Mouse (Mus musculus) MEL (cell line): ENCODE measurements at regions not wholly inside any gene's neighbourhood (a gene's known extent, or its start where the extent isn't known, plus 50 kb on each side); places are given as distances from the start of the nearest gene placed in this dataset.

Source experiments
- DNase-seq: peaks from one replicate; pipeline ENCODE4 v3.0.0; 2011; ENCODE audit warnings: low read depth, low spot score
- H3K27ac ChIP-seq: 2 replicates; pipeline ENCODE4 v1.5.1; 2012; ENCODE audit warnings: low read depth, mild to moderate bottlenecking, control low read depth, low read length, moderate library complexity; ENCODE audit not compliant: control insufficient read depth
- H3K27me3 ChIP-seq, 2 experiments: fragments of 150-350 bp in 1 of 2; sonication (generic) in 1 of 2; 2 replicates each; pipeline ENCODE4 v1.6.1; 2012; ENCODE audit warnings: low read length in 2 of 2, mild to moderate bottlenecking in 2 of 2, improper control_type of control experiment in 1 of 2, moderate library complexity in 1 of 2; ENCODE audit not compliant: insufficient read depth in 2 of 2, control insufficient read depth in 1 of 2
- H3K36me3 ChIP-seq, 2 experiments: 2 replicates each; pipeline ENCODE4 v1.6.1; 2012 to 2014; ENCODE audit warnings: low read length in 2 of 2, improper control_type of control experiment in 1 of 2, inconsistent platforms in 1 of 2, mild to moderate bottlenecking in 1 of 2; ENCODE audit not compliant: insufficient read depth in 2 of 2, control insufficient read depth in 1 of 2
- H3K4me1 ChIP-seq, 2 experiments: fragments of 150-350 bp in 1 of 2; sonication (generic) in 1 of 2; 2 replicates each; pipeline ENCODE4 v1.6.1; 2012; ENCODE audit warnings: low read length in 2 of 2, improper control_type of control experiment in 1 of 2, mild to moderate bottlenecking in 1 of 2; ENCODE audit not compliant: insufficient read depth in 2 of 2, control insufficient read depth in 1 of 2
- H3K4me3 ChIP-seq, 2 experiments: fragments of 150-350 bp in 1 of 2; sonication (generic) in 1 of 2; 2 replicates each; pipeline ENCODE4 v1.5.1; 2012; ENCODE audit warnings: low read depth in 2 of 2, low read length in 2 of 2, mild to moderate bottlenecking in 2 of 2, moderate library complexity in 2 of 2, control low read depth in 1 of 2, improper control_type of control experiment in 1 of 2; ENCODE audit not compliant: control insufficient read depth in 1 of 2, insufficient read depth in 1 of 2
- H3K79me2 ChIP-seq: 2 replicates; pipeline ENCODE4 v1.6.1; 2012; ENCODE audit warnings: mild to moderate bottlenecking, low read length, moderate library complexity; ENCODE audit not compliant: control insufficient read depth, poor library complexity, insufficient read depth
- H3K9ac ChIP-seq: 2 replicates; pipeline ENCODE4 v1.6.1; 2012; ENCODE audit warnings: low read depth, mild to moderate bottlenecking, control low read depth, low read length, moderate library complexity; ENCODE audit not compliant: control insufficient read depth, poor library complexity, severe bottlenecking
- H3K9me3 ChIP-seq: fragments of 150-350 bp; sonication (generic); replicated peaks from 2 replicates; pipeline ENCODE4 v1.6.1; 2012; ENCODE audit warnings: mild to moderate bottlenecking, low read length, improper control_type of control experiment, moderate library complexity; ENCODE audit not compliant: insufficient read depth
- BHLHE40 ChIP-seq: IDR thresholded peaks from 2 replicates; pipeline ENCODE4 v1.6.1; 2012; ENCODE audit warnings: low read depth, mild to moderate bottlenecking, inconsistent platforms, low read length, improper control_type of control experiment, borderline replicate concordance
- CHD1 ChIP-seq: IDR thresholded peaks from 2 replicates; pipeline ENCODE4 v1.6.1; 2012; ENCODE audit warnings: low read depth, mild to moderate bottlenecking, inconsistent platforms, low read length, improper control_type of control experiment
- CHD2 ChIP-seq: IDR thresholded peaks from 2 replicates; pipeline ENCODE4 v1.6.1; 2011; ENCODE audit warnings: low read length, improper control_type of control experiment
- EP300 ChIP-seq, 2 experiments: IDR thresholded peaks; 2 replicates each; pipeline ENCODE4 v1.6.1; 2011; ENCODE audit warnings: improper control_type of control experiment in 2 of 2, low read length in 2 of 2, low read depth in 1 of 2, mild to moderate bottlenecking in 1 of 2
- KAT2A ChIP-seq: conservative IDR thresholded peaks from 2 replicates; pipeline ENCODE4 v1.6.1; 2012; ENCODE audit warnings: low read depth, low read length, improper control_type of control experiment, inconsistent platforms
- MAFK ChIP-seq: IDR thresholded peaks from 2 replicates; pipeline ENCODE4 v1.6.1; 2011; ENCODE audit warnings: low read depth, mild to moderate bottlenecking, low read length, improper control_type of control experiment, borderline replicate concordance
- MAZ ChIP-seq: IDR thresholded peaks from 2 replicates; pipeline ENCODE4 v1.6.1; 2012; ENCODE audit warnings: low read depth, mild to moderate bottlenecking, inconsistent platforms, low read length, improper control_type of control experiment
- MEF2A ChIP-seq: IDR thresholded peaks from 2 replicates; pipeline ENCODE4 v1.6.1; 2014; ENCODE audit warnings: low read depth, mild to moderate bottlenecking, inconsistent platforms, low read length, improper control_type of control experiment; ENCODE audit not compliant: poor library complexity, insufficient replicate concordance, severe bottlenecking; ENCODE audit errors: extremely low read depth
- MXI1 ChIP-seq: IDR thresholded peaks from 2 replicates; pipeline ENCODE4 v1.6.1; 2011; ENCODE audit warnings: mild to moderate bottlenecking, low read depth, low read length, improper control_type of control experiment
- NELFE ChIP-seq: IDR thresholded peaks from 2 replicates; pipeline ENCODE4 v1.6.1; 2011; ENCODE audit warnings: low read depth, low read length, improper control_type of control experiment
- POLR2A ChIP-seq, 2 experiments: IDR thresholded peaks; 2 replicates each; pipeline ENCODE4 v1.6.1; 2011 to 2012; ENCODE audit warnings: low read length in 2 of 2, mild to moderate bottlenecking in 2 of 2, control low read depth in 1 of 2, improper control_type of control experiment in 1 of 2, low read depth in 1 of 2, moderate library complexity in 1 of 2; ENCODE audit not compliant: control insufficient read depth in 1 of 2, insufficient read depth in 1 of 2, poor library complexity in 1 of 2
- POLR2AphosphoS5 ChIP-seq: IDR thresholded peaks from 2 replicates; pipeline ENCODE4 v1.6.1; 2012; ENCODE audit warnings: low read depth, borderline replicate concordance, mild to moderate bottlenecking, inconsistent platforms, low read length, moderate library complexity, mixed read lengths
- RAD21 ChIP-seq: IDR thresholded peaks from 2 replicates; pipeline ENCODE4 v1.6.1; 2011; ENCODE audit warnings: mild to moderate bottlenecking, low read depth, low read length, improper control_type of control experiment
- RCOR1 ChIP-seq: IDR thresholded peaks from 2 replicates; pipeline ENCODE4 v1.6.1; 2012; ENCODE audit warnings: low read depth, mild to moderate bottlenecking, inconsistent platforms, low read length, improper control_type of control experiment
- SIN3A ChIP-seq: IDR thresholded peaks from 2 replicates; pipeline ENCODE4 v1.6.1; 2012; ENCODE audit warnings: low read length, improper control_type of control experiment, inconsistent platforms
- SMC3 ChIP-seq: IDR thresholded peaks from 2 replicates; pipeline ENCODE4 v1.6.1; 2011; ENCODE audit warnings: low read depth, low read length, improper control_type of control experiment
- TBP ChIP-seq: IDR thresholded peaks from 2 replicates; pipeline ENCODE4 v1.8.0; 2011; ENCODE audit warnings: low read depth, low read length, improper control_type of control experiment
- TCF12 ChIP-seq: IDR thresholded peaks from 2 replicates; pipeline ENCODE4 v1.6.1; 2014; ENCODE audit warnings: low read depth, mild to moderate bottlenecking, inconsistent platforms, low read length, improper control_type of control experiment, moderate library complexity
- USF1 ChIP-seq: IDR thresholded peaks from 2 replicates; pipeline ENCODE4 v1.6.1; 2014; ENCODE audit warnings: low read depth, mild to moderate bottlenecking, inconsistent platforms, low read length, improper control_type of control experiment, moderate library complexity
- ZKSCAN1 ChIP-seq: IDR thresholded peaks from 2 replicates; pipeline ENCODE4 v1.6.1; 2012; ENCODE audit warnings: low read depth, mild to moderate bottlenecking, inconsistent platforms, low read length, improper control_type of control experiment, moderate library complexity
- ZNF384 ChIP-seq: IDR thresholded peaks from 2 replicates; pipeline ENCODE4 v1.6.1; 2012; ENCODE audit warnings: low read depth, mild to moderate bottlenecking, inconsistent platforms, low read length, improper control_type of control experiment

GRCm38 (mm10) chr3:149358570-149359193 lies 368.3 kb upstream of the Adgrl2 start:
- no peak for TF ChIP-seq TBP
- TF ChIP-seq KAT2A = no peak
- TF ChIP-seq BHLHE40 = no peak
- TF ChIP-seq CHD1 = no peak
- TF ChIP-seq MEF2A = no peak
- no peak for TF ChIP-seq POLR2AphosphoS5
- no peak for TF ChIP-seq TCF12
- no peak for TF ChIP-seq RAD21
- TF ChIP-seq POLR2A (IDR thresholded peaks at IDR 0.05; ENCODE audit: control insufficient read depth in 1 of 2, insufficient read depth in 1 of 2, low read depth in 1 of 2, low read length in 2 of 2, poor library complexity in 1 of 2) = no peak
- no peak for TF ChIP-seq MAZ
- no peak for TF ChIP-seq MXI1
- TF ChIP-seq EP300 (IDR thresholded peaks at IDR 0.05; ENCODE audit: low read depth in 1 of 2, low read length in 2 of 2) = no peak
- no peak for TF ChIP-seq SMC3
- no peak for TF ChIP-seq CHD2
- no peak for TF ChIP-seq SIN3A
- no peak for TF ChIP-seq ZKSCAN1
- TF ChIP-seq MAFK = no peak
- no peak for TF ChIP-seq NELFE

GRCm38 (mm10) chr3:149357903-149358569 lies 367.7 kb upstream of the Adgrl2 start:
- H3K9ac ChIP-seq = no peak overlapping the region
- TF ChIP-seq ZNF384 (no peak), MXI1 (no peak), USF1 (no peak), TBP (no peak), RCOR1 (no peak), POLR2AphosphoS5 (no peak)
- no peak overlapping the region for H3K4me3 ChIP-seq
- no peaks in the 10 kb centered on the region for H3K36me3 ChIP-seq
- no peaks in the 10 kb centered on the region for H3K9me3 ChIP-seq
- no peaks in the 10 kb centered on the region for H3K4me1 ChIP-seq
- H3K79me2 ChIP-seq = no peaks in the 10 kb centered on the region
- no peak for DNase-seq
- H3K27ac ChIP-seq = no peak overlapping the region
- no peaks in the 10 kb centered on the region for H3K27me3 ChIP-seq

More at GRCm38 (mm10) chr3:149358570-149359193, 368.3 kb upstream of the Adgrl2 start:
- Histone ChIP-seq H3K4me1 (no peaks in the 10 kb centered on the region), H3K36me3 (no peaks in the 10 kb centered on the region), H3K27ac (no peak overlapping the region), H3K9ac (no peak overlapping the region), H3K4me3 (no peak overlapping the region), H3K27me3 (no peaks in the 10 kb centered on the region), H3K9me3 (no peaks in the 10 kb centered on the region), H3K79me2 (no peaks in the 10 kb centered on the region)
- DNase-seq = no peak
